Mouse (Mus musculus): Measurements from ENCODE around the gene St14. TPM values are rescaled to one million over a fixed set of nuclear protein-coding genes. Genes with fewer than 3 reads are reported as not detected.
A peak's percentile ranks its signal among the peaks of the same experiment; 100 is the strongest.

The St14 gene
- polyA plus RNA-seq (2012; fragmentation: generic; extraction: Trizol), result 0.02 TPM
- long read RNA-seq, experiment 1, result 0 reads
- long read RNA-seq, experiment 2, result 0 reads

GRCm38 (mm10) chr9:31131205-31131968 lies at the start of gene St14:
TSS of gene St14 (minus strand) at chr9:31131853.
- no peak within 1 kb of the TSS for H3K4me3 ChIP-seq (ENCODE audit: insufficient read depth, poor library complexity, severe bottlenecking)
- H3K79me2 ChIP-seq (ENCODE audit: control insufficient read depth, insufficient read depth), result no peaks in the 10 kb centered on the region
- H3ac ChIP-seq (ENCODE audit: control insufficient read depth, insufficient read length, low read depth), result no peak within 1 kb of the TSS
- TF ChIP-seq MAX (IDR thresholded peaks at IDR 0.05) (no peak), MYOD1 (IDR thresholded peaks at IDR 0.05; ENCODE audit: control insufficient read depth, insufficient read length, low read depth) (no peak), CEBPB (IDR thresholded peaks at IDR 0.05; ENCODE audit: low read depth) (no peak), CTCF (IDR thresholded peaks at IDR 0.05; ENCODE audit: control insufficient read depth, insufficient read depth, insufficient read length) (no peak), FOSL1 (IDR thresholded peaks at IDR 0.05; ENCODE audit: insufficient read depth, low read length, poor library complexity, severe bottlenecking) (no peak), USF1 (IDR thresholded peaks at IDR 0.05; ENCODE audit: low read depth) (no peak), MYOG (IDR thresholded peaks at IDR 0.05; ENCODE audit: control insufficient read depth, extremely low read depth, insufficient read length) (no peak)
- no peaks in the 10 kb centered on the region for H3K36me3 ChIP-seq (ENCODE audit: control insufficient read depth, insufficient read depth)
- H3K79me3 ChIP-seq (ENCODE audit: low read depth), result no peaks in the 10 kb centered on the region
- peaks cover 34% of the 10 kb centered on the region for H3K27me3 ChIP-seq (ENCODE audit: control insufficient read depth, insufficient read depth, insufficient read length)

GRCm38 (mm10) chr9:31177692-31178091 lies 46.0 kb upstream of the St14 start:
- peaks cover 3% of the 10 kb centered on the region for H3K36me3 ChIP-seq (ENCODE audit: control insufficient read depth, insufficient read depth)
- TF ChIP-seq MYOD1 (IDR thresholded peaks at IDR 0.05; ENCODE audit: control insufficient read depth, insufficient read length, low read depth) (no peak), CEBPB (IDR thresholded peaks at IDR 0.05; ENCODE audit: low read depth) (no peak), FOSL1 (IDR thresholded peaks at IDR 0.05; ENCODE audit: insufficient read depth, low read length, poor library complexity, severe bottlenecking) (no peak), MYOG (IDR thresholded peaks at IDR 0.05; ENCODE audit: control insufficient read depth, extremely low read depth, insufficient read length) (no peak), CTCF (IDR thresholded peaks at IDR 0.05; ENCODE audit: control insufficient read depth, insufficient read depth, insufficient read length) (no peak), MAX (IDR thresholded peaks at IDR 0.05) (no peak), USF1 (IDR thresholded peaks at IDR 0.05; ENCODE audit: low read depth) (no peak)

GRCm38 (mm10) chr9:31176379-31177130 lies 44.9 kb upstream of the St14 start:
- H3K36me3 ChIP-seq (ENCODE audit: control insufficient read depth, insufficient read depth), result peaks cover 3% of the 10 kb centered on the region
- no peak for TF ChIP-seq MYOD1 (IDR thresholded peaks at IDR 0.05; ENCODE audit: control insufficient read depth, insufficient read length, low read depth)
- peak; percentile 78 for TF ChIP-seq MAX (IDR thresholded peaks at IDR 0.05)
- peak; percentile 20 for TF ChIP-seq FOSL1 (IDR thresholded peaks at IDR 0.05; ENCODE audit: insufficient read depth, low read length, poor library complexity, severe bottlenecking)
- no peak for TF ChIP-seq CEBPB (IDR thresholded peaks at IDR 0.05; ENCODE audit: low read depth)
- H3K4me3 ChIP-seq (ENCODE audit: insufficient read depth, poor library complexity, severe bottlenecking), result no peak overlapping the region
- H3ac ChIP-seq (ENCODE audit: control insufficient read depth, insufficient read length, low read depth), result no peak overlapping the region
- H3K27me3 ChIP-seq (ENCODE audit: control insufficient read depth, insufficient read depth, insufficient read length), result no peaks in the 10 kb centered on the region
- no peaks in the 10 kb centered on the region for H3K79me3 ChIP-seq (ENCODE audit: low read depth)
- H3K79me2 ChIP-seq (ENCODE audit: control insufficient read depth, insufficient read depth), result no peaks in the 10 kb centered on the region

More at GRCm38 (mm10) chr9:31177692-31178091, 46.0 kb upstream of the St14 start:
- Histone ChIP-seq H3ac (ENCODE audit: control insufficient read depth, insufficient read length, low read depth) (no peak overlapping the region), H3K79me3 (ENCODE audit: low read depth) (no peaks in the 10 kb centered on the region), H3K27me3 (ENCODE audit: control insufficient read depth, insufficient read depth, insufficient read length) (no peaks in the 10 kb centered on the region), H3K4me3 (ENCODE audit: insufficient read depth, poor library complexity, severe bottlenecking) (no peak overlapping the region), H3K79me2 (ENCODE audit: control insufficient read depth, insufficient read depth) (no peaks in the 10 kb centered on the region)

GRCm38 (mm10) chr9:31175978-31176377 lies 44.3 kb upstream of the St14 start:
- Histone ChIP-seq H3K36me3 (ENCODE audit: control insufficient read depth, insufficient read depth) (peaks cover 3% of the 10 kb centered on the region), H3K79me3 (ENCODE audit: low read depth) (no peaks in the 10 kb centered on the region), H3K79me2 (ENCODE audit: control insufficient read depth, insufficient read depth) (no peaks in the 10 kb centered on the region), H3K27me3 (ENCODE audit: control insufficient read depth, insufficient read depth, insufficient read length) (no peaks in the 10 kb centered on the region), H3K4me3 (ENCODE audit: insufficient read depth, poor library complexity, severe bottlenecking) (no peak overlapping the region), H3ac (ENCODE audit: control insufficient read depth, insufficient read length, low read depth) (no peak overlapping the region)
- no peak for TF ChIP-seq CTCF (IDR thresholded peaks at IDR 0.05; ENCODE audit: control insufficient read depth, insufficient read depth, insufficient read length)
- TF ChIP-seq USF1 (IDR thresholded peaks at IDR 0.05; ENCODE audit: low read depth), result no peak
- no peak for TF ChIP-seq MYOG (IDR thresholded peaks at IDR 0.05; ENCODE audit: control insufficient read depth, extremely low read depth, insufficient read length)
- TF ChIP-seq CEBPB (IDR thresholded peaks at IDR 0.05; ENCODE audit: low read depth), result no peak
- TF ChIP-seq MAX (IDR thresholded peaks at IDR 0.05), result no peak
- TF ChIP-seq MYOD1 (IDR thresholded peaks at IDR 0.05; ENCODE audit: control insufficient read depth, insufficient read length, low read depth), result no peak
- no peak for TF ChIP-seq FOSL1 (IDR thresholded peaks at IDR 0.05; ENCODE audit: insufficient read depth, low read length, poor library complexity, severe bottlenecking)

- no peaks in the 10 kb centered on the region for H3K27me3 ChIP-seq (ENCODE audit: control insufficient read depth, insufficient read depth, insufficient read length)
- no peaks in the 10 kb centered on the region for H3K79me2 ChIP-seq (ENCODE audit: control insufficient read depth, insufficient read depth)
- H3K36me3 ChIP-seq (ENCODE audit: control insufficient read depth, insufficient read depth), result peaks cover 3% of the 10 kb centered on the region
- no peak overlapping the region for H3K4me3 ChIP-seq (ENCODE audit: insufficient read depth, poor library complexity, severe bottlenecking)
- H3K79me3 ChIP-seq (ENCODE audit: low read depth), result no peaks in the 10 kb centered on the region
- H3ac ChIP-seq (ENCODE audit: control insufficient read depth, insufficient read length, low read depth), result no peak overlapping the region
- TF ChIP-seq USF1 (IDR thresholded peaks at IDR 0.05; ENCODE audit: low read depth), result no peak
- TF ChIP-seq FOSL1 (IDR thresholded peaks at IDR 0.05; ENCODE audit: insufficient read depth, low read length, poor library complexity, severe bottlenecking), result no peak
- no peak for TF ChIP-seq CEBPB (IDR thresholded peaks at IDR 0.05; ENCODE audit: low read depth)
- no peak for TF ChIP-seq MYOG (IDR thresholded peaks at IDR 0.05; ENCODE audit: control insufficient read depth, extremely low read depth, insufficient read length)
- no peak for TF ChIP-seq MAX (IDR thresholded peaks at IDR 0.05)
- no peak for TF ChIP-seq MYOD1 (IDR thresholded peaks at IDR 0.05; ENCODE audit: control insufficient read depth, insufficient read length, low read depth)
- TF ChIP-seq CTCF (IDR thresholded peaks at IDR 0.05; ENCODE audit: control insufficient read depth, insufficient read depth, insufficient read length), result no peak
Observed at GRCm38 (mm10) chr9:31175346-31175745, 43.7 kb upstream of the St14 start.

Data from C2C12 (cell line).